Mouse (Mus musculus) liver, embryonic 14.5 days (tissue): ENCODE measurements at regions not wholly inside any gene's neighbourhood (a gene's known extent, or its start where the extent isn't known, plus 50 kb on each side); places are given as distances from the start of the nearest gene placed in this dataset.

ENCODE experiments used
- CTCF ChIP-seq: IDR thresholded peaks from 2 replicates; pipeline ENCODE4 v1.5.1; 2016; ENCODE audit warnings: antibody characterized with exemption, low read depth, control low read depth
- EP300 ChIP-seq: IDR thresholded peaks from 2 replicates; pipeline ENCODE4 v1.6.1; 2016; ENCODE audit warnings: antibody characterized with exemption, low read depth

- TF ChIP-seq CTCF, result no peak
- TF ChIP-seq EP300, result no peak
Measured at GRCm38 (mm10) chr13:72918895-72919294, 290.3 kb downstream of the Irx2 start.
